Mouse (Mus musculus) adrenal gland, postnatal 25 days (tissue): ENCODE data around the gene Zfp609. TPM values are rescaled to one million over a fixed set of nuclear protein-coding genes. Genes with fewer than 3 reads are reported as not detected.
A peak's percentile ranks its signal among the peaks of the same experiment; 100 is the strongest.
"Not testable (repeated sequence)": the region's sequence is repeated elsewhere in the genome, so short reads cannot be mapped to it uniquely, and the experiment has no call there.

Source experiments
- DNase-seq: peaks from one replicate; pipeline ENCODE4 v3.0.0; 2021; ENCODE audit warnings: mixed read lengths
- total RNA-seq: library from RNA; stranded (reverse); gene quantifications from 2 replicates; pipeline ENCODE4 v1.2.3, GENCODE M21; 2021

Gene Zfp609
- total RNA-seq, 1 experiment from 2014 or later, result 35.7 TPM

- no peak for DNase-seq
Measured at GRCm38 (mm10) chr9:65812841-65813240, 14.5 kb downstream of the Zfp609 start.

- no peak for DNase-seq
Measured at GRCm38 (mm10) chr9:65811784-65812183, 15.6 kb downstream of the Zfp609 start.

DNA sequence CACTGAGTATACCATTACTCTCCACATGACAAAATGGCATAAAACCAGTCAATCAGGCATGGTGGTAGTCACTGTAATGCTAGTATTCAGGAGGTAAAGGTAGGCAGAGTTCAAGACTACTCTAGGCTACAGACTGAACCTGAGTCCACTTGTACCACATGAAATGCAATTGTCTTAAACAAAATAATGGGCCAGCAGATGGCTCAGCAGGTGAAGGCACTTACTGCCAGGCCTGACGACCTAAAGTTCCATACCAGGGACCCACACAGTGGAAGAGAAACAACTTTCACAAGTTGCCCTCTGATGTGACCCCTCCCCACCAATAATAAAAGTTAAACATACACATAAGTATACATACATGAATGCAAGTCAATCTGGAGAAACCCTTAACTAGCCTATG, 19.5 kb downstream of the Zfp609 start:
- DNase-seq, result no peak

DNA sequence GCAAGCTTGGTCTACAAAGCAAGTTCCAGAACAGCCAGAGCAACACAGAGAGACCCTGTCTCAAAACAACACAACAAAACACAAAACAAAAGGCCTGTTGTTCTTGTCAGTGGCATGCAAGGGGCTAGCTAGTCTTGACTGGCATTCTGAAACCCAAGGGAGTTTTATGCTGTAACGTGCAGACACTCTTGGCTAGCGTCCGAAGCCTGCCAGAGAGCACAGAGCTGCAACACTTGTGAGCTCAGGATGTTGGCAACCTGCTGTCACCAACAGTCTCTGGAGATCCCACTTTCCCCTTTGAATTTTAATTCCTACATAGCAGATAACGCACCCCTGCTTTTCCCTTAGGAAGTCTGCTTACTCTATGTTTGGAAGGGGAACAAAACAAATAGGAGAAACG, 20.1 kb downstream of the Zfp609 start:
- no peak for DNase-seq

DNA sequence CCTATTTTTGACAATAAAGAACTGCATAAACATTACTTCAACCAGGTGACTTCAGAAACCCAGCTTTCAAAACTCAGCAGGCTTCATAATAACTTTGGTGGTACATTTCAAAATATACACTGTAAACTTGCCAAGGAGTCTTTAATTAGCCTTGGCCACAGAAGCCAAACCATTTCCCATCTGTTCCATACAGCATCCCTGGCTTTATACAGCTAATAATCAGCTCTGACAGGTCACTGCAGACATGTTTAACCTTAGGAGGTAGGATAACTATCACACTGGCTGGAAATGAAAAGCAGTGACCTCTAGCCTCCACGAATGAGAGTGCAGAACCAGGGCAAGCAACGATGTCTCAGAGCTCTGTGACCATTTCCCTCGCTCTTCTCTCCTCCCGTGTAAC, 27.6 kb downstream of the Zfp609 start:
- no peak for DNase-seq

- no peak for DNase-seq
Measured at GRCm38 (mm10) chr9:65795651-65796050, 31.7 kb downstream of the Zfp609 start.

- DNase-seq, result no peak
Measured at GRCm38 (mm10) chr9:65794313-65794712, 33.1 kb downstream of the Zfp609 start.

- no peak for DNase-seq
Measured at GRCm38 (mm10) chr9:65793506-65793905, 33.9 kb downstream of the Zfp609 start.

GRCm38 (mm10) chr9:65793086-65793485, 34.3 kb downstream of the Zfp609 start:
- no peak for DNase-seq

DNA sequence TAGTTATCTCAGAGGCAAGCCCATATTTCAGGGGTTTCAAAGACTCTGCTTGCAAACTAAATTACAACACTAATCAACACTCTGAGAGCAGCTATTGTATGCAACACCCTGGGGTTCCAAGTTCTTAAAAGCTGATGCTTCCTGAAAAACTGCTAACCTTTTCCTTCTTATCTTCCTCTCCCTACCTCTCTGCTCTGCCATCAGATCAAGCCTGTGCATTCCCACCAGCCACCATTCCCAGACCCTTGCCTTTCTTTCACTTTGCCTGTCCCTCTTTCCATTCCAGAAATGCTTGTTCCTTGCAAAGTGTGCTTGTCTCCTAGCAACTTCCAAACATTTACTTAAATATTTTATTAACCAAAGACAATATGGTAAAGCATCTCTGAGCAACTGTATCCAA, 35.5 kb downstream of the Zfp609 start:
- no peak for DNase-seq

- no peak for DNase-seq
Measured at GRCm38 (mm10) chr9:65791106-65791505, 36.3 kb downstream of the Zfp609 start.

GRCm38 (mm10) chr9:65789788-65790187, 37.6 kb downstream of the Zfp609 start:
- no peak for DNase-seq

- DNase-seq, result no peak
Measured at GRCm38 (mm10) chr9:65788556-65788955, 38.8 kb downstream of the Zfp609 start.

DNA sequence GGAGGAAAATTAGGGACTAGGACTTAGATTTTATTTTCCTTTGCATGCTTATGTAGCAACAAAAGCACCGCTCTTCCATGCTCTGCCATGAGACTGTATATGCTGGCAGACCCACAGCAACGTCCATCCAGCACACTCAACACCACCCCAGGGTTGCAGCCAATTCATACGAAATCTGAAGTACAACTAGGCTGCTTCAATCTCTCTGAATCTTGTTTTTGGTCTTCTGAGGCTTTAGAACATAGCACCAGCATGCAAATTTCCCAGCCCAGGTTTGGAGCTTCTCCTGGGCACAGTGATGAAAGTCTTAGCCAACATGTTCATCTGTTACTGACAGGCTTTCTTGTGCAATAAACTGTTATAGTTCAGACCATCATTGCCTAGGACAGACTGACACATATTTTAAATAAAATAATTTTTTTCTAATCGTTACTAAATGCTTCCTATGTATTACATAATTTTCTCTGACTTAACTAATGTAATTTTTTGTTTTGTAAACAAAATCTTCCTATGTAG, 39.5 kb downstream of the Zfp609 start:
- no peak for DNase-seq

DNA sequence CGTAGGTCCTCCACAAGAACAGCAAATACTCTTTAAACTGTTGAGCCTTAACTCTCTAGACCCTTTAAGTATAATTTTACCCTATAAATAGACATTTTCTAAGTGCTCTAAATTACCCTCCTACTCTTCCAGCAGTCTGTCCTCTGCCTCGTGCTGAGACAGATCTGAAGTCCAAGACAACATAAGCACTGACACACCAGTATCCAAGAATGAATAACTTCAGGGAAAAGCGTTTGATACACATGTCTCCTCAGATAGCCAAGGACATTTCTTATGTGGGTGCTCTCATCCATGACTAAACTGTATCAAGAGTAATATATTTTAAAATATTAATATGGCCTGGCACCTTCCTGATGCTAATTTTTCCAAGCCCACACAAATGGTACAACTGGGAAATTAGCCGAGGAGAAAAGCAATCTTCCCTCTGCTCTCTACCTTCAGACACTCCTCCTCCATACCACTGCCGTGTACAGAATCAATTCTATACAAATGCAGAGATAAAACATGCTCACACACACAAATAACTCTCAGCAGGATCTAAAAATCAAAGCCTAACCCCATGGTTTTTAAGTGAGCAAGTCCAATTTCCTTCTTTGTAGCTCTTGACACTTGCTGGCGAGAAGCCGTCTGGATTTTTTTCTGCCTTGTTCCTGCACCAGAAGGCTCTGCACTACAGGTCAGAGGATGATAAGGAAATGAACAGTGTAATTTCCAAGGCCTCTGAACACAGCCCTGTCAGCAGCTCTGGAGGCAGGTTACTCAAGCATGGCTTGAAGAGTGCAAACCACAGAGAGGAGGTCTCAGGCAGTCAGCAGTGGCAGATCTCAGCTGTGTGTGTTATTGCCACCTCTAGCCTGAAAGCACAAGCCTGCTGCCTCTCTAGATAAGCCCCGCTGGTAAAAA, 40.2 kb downstream of the Zfp609 start:
- DNase-seq, result peak; percentile 32

DNA sequence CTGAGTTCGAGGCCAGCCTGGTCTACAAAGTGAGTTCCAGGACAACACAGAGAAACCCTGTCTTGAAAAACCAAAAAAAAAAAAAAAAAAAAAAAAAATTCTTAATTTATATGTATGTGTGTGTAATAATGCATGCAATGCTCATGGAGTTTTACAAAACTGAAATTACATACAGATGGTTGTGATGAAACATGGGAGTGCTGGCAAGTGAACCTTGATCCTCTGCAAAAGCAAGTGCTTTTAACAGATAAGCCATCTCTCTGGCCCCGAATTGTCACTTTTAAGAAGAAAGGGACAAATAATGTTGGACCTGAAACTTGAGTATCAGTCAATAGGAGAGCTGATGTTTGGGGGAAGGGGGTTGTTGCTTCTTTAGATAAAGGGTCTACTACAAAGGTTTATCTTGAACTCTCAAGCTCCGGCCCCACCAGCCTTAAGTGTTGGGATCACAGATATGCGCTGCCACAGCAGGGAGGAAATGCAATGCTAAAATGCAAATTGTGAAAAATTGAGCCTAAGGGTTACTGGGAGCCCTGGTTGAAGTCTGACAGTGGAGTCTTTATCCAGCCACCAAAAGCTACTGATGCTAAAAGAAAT, 41.5 kb downstream of the Zfp609 start:
- DNase-seq, result no peak

- not testable (repeated sequence) for DNase-seq
Measured at GRCm38 (mm10) chr9:65779619-65780018, 47.7 kb downstream of the Zfp609 start.

GRCm38 (mm10) chr9:65776874-65777432, 50.4 kb downstream of the Zfp609 start:
- DNase-seq, result no peak

DNA sequence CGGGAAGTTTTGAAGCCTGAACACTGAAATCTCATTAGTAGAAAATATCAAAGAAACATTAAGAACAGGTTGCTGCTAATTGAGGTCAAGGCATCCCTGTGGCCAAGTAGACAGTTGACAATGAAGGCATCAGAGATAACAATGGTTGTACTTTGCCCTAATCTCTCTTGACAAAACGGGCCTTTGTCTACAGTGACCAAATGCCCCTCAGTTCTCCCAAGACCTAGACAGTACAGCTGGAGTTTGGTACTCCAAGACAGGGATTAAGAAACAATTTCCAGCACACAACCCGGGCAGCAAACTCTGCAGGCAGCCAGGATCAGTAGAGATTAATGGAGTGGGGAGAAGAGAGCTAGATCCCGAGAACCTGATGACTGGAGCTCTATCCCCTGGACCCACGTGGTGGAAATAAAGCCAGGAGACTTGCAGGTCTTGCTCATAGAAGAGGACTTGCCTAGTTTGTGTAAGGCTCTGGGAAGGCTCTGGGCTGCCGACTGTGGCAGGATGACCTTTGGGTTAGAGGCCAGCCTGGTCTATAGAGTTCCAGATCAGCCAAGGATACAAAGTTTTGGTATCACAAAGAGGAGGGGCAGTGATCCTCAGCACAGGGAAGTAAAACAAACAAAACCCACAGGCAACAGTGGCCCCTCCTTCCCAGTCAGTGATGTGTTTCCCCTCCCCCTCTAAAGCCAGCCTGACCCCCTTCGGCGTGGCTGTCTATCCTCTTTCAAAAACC, 51.1 kb downstream of the Zfp609 start:
- no peak for DNase-seq

- DNase-seq, result no peak
Measured at GRCm38 (mm10) chr9:65773783-65774182, 53.6 kb downstream of the Zfp609 start.

- DNase-seq, result no peak
Measured at GRCm38 (mm10) chr9:65771011-65771664, 56.2 kb downstream of the Zfp609 start.

DNA sequence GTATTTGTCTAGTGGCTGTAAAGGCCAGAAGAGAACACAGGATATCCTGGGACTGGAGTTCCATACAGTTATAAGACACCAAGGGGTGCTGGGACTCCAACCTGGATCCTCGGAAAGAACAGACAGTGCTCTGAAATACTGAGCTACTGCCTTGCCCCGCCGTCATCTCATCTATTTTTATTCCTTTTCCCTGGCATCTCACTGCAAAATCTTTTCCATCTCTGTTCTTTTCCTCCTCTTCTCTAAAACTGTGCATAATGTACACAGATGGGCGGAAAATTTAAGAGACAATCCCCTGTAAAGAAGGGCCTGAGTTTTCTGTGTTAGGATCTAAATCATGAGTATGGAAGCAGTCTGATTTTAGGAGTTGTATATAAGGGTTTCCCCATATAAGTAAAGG, 64.6 kb downstream of the Zfp609 start:
- DNase-seq, result no peak
